Mouse (Mus musculus) neural tube, embryonic 11.5 days (tissue): Measurements from ENCODE around the gene Pnpla7. TPM values are rescaled to one million over a fixed set of nuclear protein-coding genes. Genes with fewer than 3 reads are reported as not detected.
"Not testable (repeated sequence)": the region's sequence is repeated elsewhere in the genome, so short reads cannot be mapped to it uniquely, and the experiment has no call there.

Experiments
- ATAC-seq: fragments of 200-750 bp; cut with Nextera tagmentation; 2 replicates; pipeline ENCODE4 v1.8.0; 2017; ENCODE audit warnings: moderate number of reproducible peaks, mild to moderate bottlenecking, moderate TSS enrichment, moderate library complexity; ENCODE audit not compliant: insufficient read depth, low FRiP score, low TSS enrichment
- DNase-seq: peaks from one replicate; pipeline ENCODE4 v3.0.0-alpha.2; 2015; ENCODE audit warnings: low spot score
- H3K27ac ChIP-seq: fragments of 300-500 bp; sonication (generic); 2 replicates; pipeline ENCODE4 v1.5.1; 2014; ENCODE audit warnings: low read depth, mild to moderate bottlenecking, low read length
- H3K27me3 ChIP-seq: fragments of 300-500 bp; sonication (generic); 2 replicates; pipeline ENCODE4 v1.6.1; 2014; ENCODE audit warnings: mild to moderate bottlenecking, low read length, mixed read lengths; ENCODE audit not compliant: control insufficient read depth, insufficient read depth
- H3K36me3 ChIP-seq: fragments of 300-500 bp; sonication (generic); 2 replicates; pipeline ENCODE4 v1.6.1; 2014; ENCODE audit warnings: mild to moderate bottlenecking, low read length, moderate library complexity, mixed read lengths; ENCODE audit not compliant: control insufficient read depth, insufficient read depth
- H3K4me1 ChIP-seq: fragments of 300-500 bp; sonication (generic); 2 replicates; pipeline ENCODE4 v1.6.1; 2014; ENCODE audit warnings: low read length, mixed read lengths; ENCODE audit not compliant: control insufficient read depth, insufficient read depth
- H3K4me2 ChIP-seq: fragments of 300-500 bp; sonication (generic); 2 replicates; pipeline ENCODE4 v1.6.1; 2014; ENCODE audit warnings: low read depth, mild to moderate bottlenecking, moderate library complexity
- H3K4me3 ChIP-seq: fragments of 300-500 bp; sonication (generic); 2 replicates; pipeline ENCODE4 v1.5.1; 2014; ENCODE audit warnings: low read depth, low read length
- H3K9ac ChIP-seq: fragments of 300-500 bp; sonication (generic); 2 replicates; pipeline ENCODE4 v1.6.1; 2014; ENCODE audit warnings: mild to moderate bottlenecking, low read length
- H3K9me3 ChIP-seq: fragments of 300-500 bp; sonication (generic); 2 replicates; pipeline ENCODE4 v1.6.1; 2016; ENCODE audit warnings: low read length; ENCODE audit not compliant: control insufficient read depth
- whole genome bisulfite sequencing: fragments of 180-500 bp; shearing (Covaris S2); extraction: QIAGEN DNeasy Blood & Tissue Kit; methylation state at CpG from one replicate; pipeline ENCODE4 v1.1.7; 2014; 5-methylcytosine and 5-hydroxymethylcytosine counted together
- polyA plus RNA-seq: library from polyadenylated mRNA; unstranded; fragments of >200 nt; fragmentation: Nextera tagmentation; extraction: Ambion mirVana; gene quantifications from 2 replicates; pipeline ENCODE4 v1.2.1, GENCODE M21; 2014

Gene Pnpla7
- polyA plus RNA-seq, 1 experiment from 2014 or later = 4.3 TPM

- H3K4me2 ChIP-seq = no peak overlapping the region
- DNase-seq (no peak), ATAC-seq (no peak)
- 77% methylated on average over 4 of the region's 4 CpGs for WGBS
- no peaks in the 10 kb centered on the region for H3K9me3 ChIP-seq
- no peak overlapping the region for H3K9ac ChIP-seq
- H3K36me3 ChIP-seq = no peaks in the 10 kb centered on the region
- H3K27ac ChIP-seq = no peak overlapping the region
- H3K4me1 ChIP-seq = no peaks in the 10 kb centered on the region
- no peak overlapping the region for H3K4me3 ChIP-seq
- H3K27me3 ChIP-seq = no peaks in the 10 kb centered on the region
Measured at GRCm38 (mm10) chr2:24942092-24942491, 33.7 kb upstream of the Pnpla7 start.

GRCm38 (mm10) chr2:24944304-24944703, 31.5 kb upstream of the Pnpla7 start:
- not testable (repeated sequence) for H3K27me3 ChIP-seq, DNase-seq, H3K9ac ChIP-seq, H3K27ac ChIP-seq, H3K9me3 ChIP-seq, H3K4me3 ChIP-seq, H3K4me1 ChIP-seq, H3K36me3 ChIP-seq, H3K4me2 ChIP-seq, ATAC-seq
- WGBS = 57% methylated on average over 2 of the region's 2 CpGs

- Histone ChIP-seq H3K9ac (peak within 1 kb of the TSS; percentile 94), H3K4me2 (peak within 1 kb of the TSS; percentile 94), H3K27ac (peak within 1 kb of the TSS; percentile 53; the same call in 1 of the 2 replicates), H3K4me3 (peak within 1 kb of the TSS; percentile 98), H3K27me3 (no peaks in the 10 kb centered on the region), H3K36me3 (peaks cover 2% of the 10 kb centered on the region), H3K4me1 (peaks cover 6% of the 10 kb centered on the region), H3K9me3 (no peaks in the 10 kb centered on the region)
- DNase-seq (peak; percentile 98), ATAC-seq (peak; percentile 98)
- WGBS = under 1% methylated on average over 90 of the region's 108 CpGs
Measured at GRCm38 (mm10) chr2:24949421-24950188, 26.2 kb upstream of the Pnpla7 start, which contains the start of gene Zmynd19. Gene Zmynd19 (plus strand): TSS chr2:24949792.

- Histone ChIP-seq H3K4me3 (peak overlapping the region; percentile 98), H3K4me2 (peak overlapping the region; percentile 94), H3K4me1 (peaks cover 6% of the 10 kb centered on the region), H3K9ac (peak overlapping the region; percentile 94), H3K9me3 (no peaks in the 10 kb centered on the region), H3K27ac (peak overlapping the region; percentile 53; the same call in 1 of the 2 replicates), H3K36me3 (peaks cover 2% of the 10 kb centered on the region), H3K27me3 (no peaks in the 10 kb centered on the region)
- WGBS = under 1% methylated on average over 31 of the region's 31 CpGs
- peak; percentile 23 for DNase-seq
- no peak for ATAC-seq
Measured at GRCm38 (mm10) chr2:24950189-24950535, 25.7 kb upstream of the Pnpla7 start.

GRCm38 (mm10) chr2:24952537-24953055, 23.2 kb upstream of the Pnpla7 start:
- no peak overlapping the region for H3K4me2 ChIP-seq
- 93% methylated on average over 4 of the region's 4 CpGs for WGBS
- peaks cover 6% of the 10 kb centered on the region for H3K4me1 ChIP-seq
- no peaks in the 10 kb centered on the region for H3K9me3 ChIP-seq
- no peak overlapping the region for H3K4me3 ChIP-seq
- ATAC-seq (no peak), DNase-seq (no peak)
- H3K27ac ChIP-seq = no peak overlapping the region
- peaks cover 10% of the 10 kb centered on the region for H3K36me3 ChIP-seq
- H3K27me3 ChIP-seq = no peaks in the 10 kb centered on the region
- H3K9ac ChIP-seq = no peak overlapping the region

- H3K4me3 ChIP-seq = no peak overlapping the region
- peak; percentile 35 for DNase-seq
- no peak for ATAC-seq
- peaks cover 20% of the 10 kb centered on the region; the same call in 1 of the 2 replicates for H3K36me3 ChIP-seq
- no peaks in the 10 kb centered on the region for H3K9me3 ChIP-seq
- no peak overlapping the region for H3K4me2 ChIP-seq
- peaks cover 4% of the 10 kb centered on the region; the same call in 1 of the 2 replicates for H3K4me1 ChIP-seq
- H3K27me3 ChIP-seq = no peaks in the 10 kb centered on the region
- H3K9ac ChIP-seq = no peak overlapping the region
- WGBS = 35% methylated on average over 3 of the region's 3 CpGs
- H3K27ac ChIP-seq = no peak overlapping the region
Measured at GRCm38 (mm10) chr2:24960910-24961309, 14.9 kb upstream of the Pnpla7 start.

- peak; percentile 84 for ATAC-seq
- H3K27ac ChIP-seq = no peak within 1 kb of the TSS
- no peaks in the 10 kb centered on the region for H3K9me3 ChIP-seq
- H3K4me3 ChIP-seq = peak within 1 kb of the TSS; percentile 86
- 1% methylated on average over 28 of the region's 28 CpGs for WGBS
- peaks cover 18% of the 10 kb centered on the region; the same call in 1 of the 2 replicates for H3K36me3 ChIP-seq
- peaks cover 4% of the 10 kb centered on the region; the same call in 1 of the 2 replicates for H3K4me1 ChIP-seq
- no peaks in the 10 kb centered on the region for H3K27me3 ChIP-seq
- H3K9ac ChIP-seq = peak within 1 kb of the TSS; percentile 90
- peak; percentile 90 for DNase-seq
- H3K4me2 ChIP-seq = peak within 1 kb of the TSS; percentile 77
Measured at GRCm38 (mm10) chr2:24962304-24963000, 13.4 kb upstream of the Pnpla7 start, which contains the start of gene Dph7. Gene Dph7 (plus strand): TSS chr2:24962400.

GRCm38 (mm10) chr2:24970386-24970785, 5.4 kb upstream of the Pnpla7 start:
- no peak for DNase-seq
- 86% methylated on average over 4 of the region's 4 CpGs for WGBS
- no peaks in the 10 kb centered on the region for H3K9me3 ChIP-seq
- H3K4me1 ChIP-seq = peaks cover 5% of the 10 kb centered on the region
- no peak overlapping the region for H3K4me3 ChIP-seq
- no peaks in the 10 kb centered on the region for H3K27me3 ChIP-seq
- peaks cover 11% of the 10 kb centered on the region for H3K36me3 ChIP-seq
- H3K27ac ChIP-seq = no peak overlapping the region
- ATAC-seq = no peak
- H3K4me2 ChIP-seq = no peak overlapping the region
- no peak overlapping the region for H3K9ac ChIP-seq
